Mouse (Mus musculus): ENCODE results near the gene Itsn1.

Gene Itsn1

GRCm38 (mm10) chr16:91847525-91848225 is 118.6 kb downstream of the Itsn1 start:
- no peak for DNase-seq (ENCODE audit: low spot score)

- DNase-seq (ENCODE audit: low spot score), result no peak
Measured at GRCm38 (mm10) chr16:91848505-91848904, 119.4 kb downstream of the Itsn1 start.

GRCm38 (mm10) chr16:91848906-91849603 is 120.0 kb downstream of the Itsn1 start:
- DNase-seq (ENCODE audit: low spot score), result no peak

GRCm38 (mm10) chr16:91850175-91850574 is 121.1 kb downstream of the Itsn1 start:
- no peak for DNase-seq (ENCODE audit: low spot score)

GRCm38 (mm10) chr16:91851456-91852231 is 122.6 kb downstream of the Itsn1 start:
- no peak for DNase-seq (ENCODE audit: low spot score)

- DNase-seq (ENCODE audit: low spot score), result no peak
Measured at GRCm38 (mm10) chr16:91852753-91853152, 123.7 kb downstream of the Itsn1 start.

GRCm38 (mm10) chr16:91853223-91853622 is 124.1 kb downstream of the Itsn1 start:
- no peak for DNase-seq (ENCODE audit: low spot score)

GRCm38 (mm10) chr16:91858695-91859094 is 129.6 kb downstream of the Itsn1 start:
- no peak for DNase-seq (ENCODE audit: low spot score)

GRCm38 (mm10) chr16:91859203-91859602 is 130.1 kb downstream of the Itsn1 start:
- DNase-seq (ENCODE audit: low spot score), result no peak

- no peak for DNase-seq (ENCODE audit: low spot score)
Measured at GRCm38 (mm10) chr16:91859958-91860357, 130.9 kb downstream of the Itsn1 start.

- no peak for DNase-seq (ENCODE audit: low spot score)
Measured at GRCm38 (mm10) chr16:91860471-91861125, 131.5 kb downstream of the Itsn1 start.

GRCm38 (mm10) chr16:91861784-91862371 is 132.8 kb downstream of the Itsn1 start:
- DNase-seq (ENCODE audit: low spot score), result no peak

- no peak for DNase-seq (ENCODE audit: low spot score)
Measured at GRCm38 (mm10) chr16:91862836-91863235, 133.8 kb downstream of the Itsn1 start.

- DNase-seq (ENCODE audit: low spot score), result peak; percentile 85
Measured at GRCm38 (mm10) chr16:91864646-91865332, 135.7 kb downstream of the Itsn1 start.

GRCm38 (mm10) chr16:91865570-91866257 is 136.6 kb downstream of the Itsn1 start:
- no peak for DNase-seq (ENCODE audit: low spot score)

- DNase-seq (ENCODE audit: low spot score), result no peak
Measured at GRCm38 (mm10) chr16:91866258-91866634, 137.2 kb downstream of the Itsn1 start.

GRCm38 (mm10) chr16:91867672-91868071 is 138.6 kb downstream of the Itsn1 start:
- no peak for DNase-seq (ENCODE audit: low spot score)

- DNase-seq (ENCODE audit: low spot score), result no peak
Measured at GRCm38 (mm10) chr16:91868943-91869911, 140.1 kb downstream of the Itsn1 start.

- no peak for DNase-seq (ENCODE audit: low spot score)
Measured at GRCm38 (mm10) chr16:91870158-91870582, 141.1 kb downstream of the Itsn1 start.

Measured in c-Kit-positive CD71-positive TER-119-positive erythroid progenitor cells, embryonic 14.5 days (primary cell).